Mouse (Mus musculus): ENCODE data around the gene Tob1. TPM values are rescaled to one million over a fixed set of nuclear protein-coding genes. Genes with fewer than 3 reads are reported as not detected.
A peak's percentile ranks its signal among the peaks of the same experiment; 100 is the strongest.

The Tob1 gene
- total RNA-seq (2014; rRNA removed) = 15.6 and 20.4 TPM in 2 replicates
- 25.5 and 27.9 TPM in 2 replicates for polyA plus RNA-seq (2015; fragmentation: Nextera tagmentation; extraction: Ambion mirVana)

DNA sequence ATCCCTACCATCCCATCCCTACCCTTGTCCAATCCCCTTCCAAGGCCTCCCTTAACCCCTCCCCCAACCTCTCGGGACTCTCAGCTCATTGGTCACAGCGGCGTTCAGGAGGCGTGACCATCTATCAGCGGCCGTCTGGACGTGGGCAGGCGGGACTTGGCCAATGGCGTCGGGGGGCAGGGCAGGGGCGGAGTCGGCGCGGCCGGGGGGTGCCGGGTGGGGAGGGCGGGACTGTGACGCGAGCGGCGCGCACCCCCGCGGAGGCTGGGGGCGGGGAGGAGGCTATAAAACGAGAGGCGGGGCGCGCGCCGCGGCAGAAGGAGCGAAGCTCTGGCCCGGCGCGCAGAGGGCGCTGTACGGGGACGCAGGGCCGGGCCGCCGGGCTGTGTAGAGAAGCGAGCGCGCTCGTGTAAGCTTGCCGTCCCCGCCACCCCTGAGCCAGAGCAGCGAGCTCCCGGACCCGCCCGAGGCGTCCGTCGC lies at the start of gene Tob1:
TSS of gene Tob1 (plus strand) at position 331 of the 480 bp plus-strand sequence.
- peak within 1 kb of the TSS; percentile 99 for H3K9ac ChIP-seq (replicated peaks; ENCODE audit: low read length, poor library complexity, severe bottlenecking)
- H3K27me3 ChIP-seq (ENCODE audit: insufficient read depth, low read length) = no peaks in the 10 kb centered on the region
- peaks cover 12% of the 10 kb centered on the region; the same call in 1 of the 2 replicates for H3K36me3 ChIP-seq (ENCODE audit: insufficient read depth, low read length)
- peaks cover 4% of the 10 kb centered on the region; the same call in 1 of the 2 replicates for H3K4me1 ChIP-seq (ENCODE audit: insufficient read depth, low read length)
- 0% methylated on average over 26 of the region's 55 CpGs for WGBS
- ATAC-seq (ENCODE audit: low FRiP score) = peak; percentile 98
- H3K9me3 ChIP-seq (ENCODE audit: low read length) = no peaks in the 10 kb centered on the region
- H3K4me2 ChIP-seq (ENCODE audit: low read depth, low read length, poor library complexity, severe bottlenecking) = peak within 1 kb of the TSS; percentile 79
- H3K27ac ChIP-seq (ENCODE audit: low read depth, low read length) = peak within 1 kb of the TSS; percentile 98
- H3K4me3 ChIP-seq (ENCODE audit: low read depth, low read length) = peak within 1 kb of the TSS; percentile 99
- DNase-seq (ENCODE audit: low spot score) = peak; percentile 100
- peak; percentile 53 for TF ChIP-seq CTCF (IDR thresholded peaks at IDR 0.05)

DNA sequence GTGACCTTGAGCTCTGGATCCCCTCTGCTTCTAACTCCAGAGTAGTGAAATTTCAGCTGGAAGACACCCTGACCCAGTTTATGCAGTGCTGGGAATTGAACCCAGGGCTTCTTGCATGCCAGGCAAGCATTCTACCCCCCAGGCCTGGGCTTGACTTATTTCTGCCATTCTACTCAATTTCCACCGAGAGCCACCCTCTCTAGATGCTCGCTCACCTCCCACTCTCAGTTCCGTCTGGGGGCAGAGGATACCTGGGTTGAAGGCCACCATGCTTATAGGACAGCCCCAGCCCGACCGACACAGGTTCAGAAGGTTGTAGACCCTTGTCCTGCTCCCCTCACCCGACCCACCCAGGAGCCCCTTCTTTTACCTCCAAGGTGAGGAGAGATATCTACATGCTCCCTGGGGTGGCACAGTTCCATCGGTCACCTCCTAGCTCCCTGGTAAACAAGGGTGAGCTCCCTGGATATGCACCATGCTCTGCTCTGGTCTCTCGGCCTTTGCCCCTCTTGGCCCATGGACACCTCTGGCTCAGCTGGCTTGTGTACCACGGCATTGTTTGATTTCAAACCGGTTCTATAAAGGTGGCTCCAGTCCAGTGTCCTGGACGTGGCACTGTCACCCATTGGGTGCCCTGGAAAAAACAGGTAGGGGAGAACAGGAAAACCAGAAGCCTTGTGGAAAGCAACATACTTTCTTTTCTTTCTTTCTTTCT lies 49.2 kb upstream of the Tob1 start:
- Histone ChIP-seq H3K9me3 (ENCODE audit: low read length) (no peaks in the 10 kb centered on the region), H3K36me3 (ENCODE audit: insufficient read depth, low read length) (no peaks in the 10 kb centered on the region), H3K4me1 (ENCODE audit: insufficient read depth, low read length) (peaks cover 26% of the 10 kb centered on the region), H3K9ac (replicated peaks; ENCODE audit: low read length, poor library complexity, severe bottlenecking) (no peak overlapping the region), H3K27ac (ENCODE audit: low read depth, low read length) (peak overlapping the region; percentile 99), H3K4me2 (ENCODE audit: low read depth, low read length, poor library complexity, severe bottlenecking) (no peak overlapping the region), H3K4me3 (ENCODE audit: low read depth, low read length) (no peak overlapping the region), H3K27me3 (ENCODE audit: insufficient read depth, low read length) (no peaks in the 10 kb centered on the region)
- ATAC-seq (ENCODE audit: low FRiP score) (no peak), DNase-seq (ENCODE audit: low spot score) (no peak)
- WGBS = 89% methylated on average over 11 of the region's 11 CpGs
- TF ChIP-seq CTCF (IDR thresholded peaks at IDR 0.05) = no peak

- Histone ChIP-seq H3K9me3 (ENCODE audit: low read length) (no peaks in the 10 kb centered on the region), H3K27me3 (ENCODE audit: insufficient read depth, low read length) (no peaks in the 10 kb centered on the region), H3K36me3 (ENCODE audit: insufficient read depth, low read length) (no peaks in the 10 kb centered on the region), H3K9ac (replicated peaks; ENCODE audit: low read length, poor library complexity, severe bottlenecking) (no peak overlapping the region), H3K27ac (ENCODE audit: low read depth, low read length) (no peak overlapping the region), H3K4me1 (ENCODE audit: insufficient read depth, low read length) (peaks cover 26% of the 10 kb centered on the region), H3K4me2 (ENCODE audit: low read depth, low read length, poor library complexity, severe bottlenecking) (no peak overlapping the region), H3K4me3 (ENCODE audit: low read depth, low read length) (no peak overlapping the region)
- ATAC-seq (ENCODE audit: low FRiP score) (no peak), DNase-seq (ENCODE audit: low spot score) (no peak)
- TF ChIP-seq CTCF (IDR thresholded peaks at IDR 0.05) = no peak
- WGBS = 66% methylated on average over 9 of the region's 9 CpGs
Observed at GRCm38 (mm10) chr11:94163005-94163767, 48.1 kb upstream of the Tob1 start.

- no peaks in the 10 kb centered on the region for H3K27me3 ChIP-seq (ENCODE audit: insufficient read depth, low read length)
- H3K27ac ChIP-seq (ENCODE audit: low read depth, low read length) = no peak overlapping the region
- H3K4me3 ChIP-seq (ENCODE audit: low read depth, low read length) = no peak overlapping the region
- no peak overlapping the region for H3K4me2 ChIP-seq (ENCODE audit: low read depth, low read length, poor library complexity, severe bottlenecking)
- no peak for ATAC-seq (ENCODE audit: low FRiP score)
- 83% methylated on average over 4 of the region's 4 CpGs for WGBS
- no peaks in the 10 kb centered on the region for H3K36me3 ChIP-seq (ENCODE audit: insufficient read depth, low read length)
- H3K4me1 ChIP-seq (ENCODE audit: insufficient read depth, low read length) = peaks cover 11% of the 10 kb centered on the region
- TF ChIP-seq CTCF (IDR thresholded peaks at IDR 0.05) = no peak
- DNase-seq (ENCODE audit: low spot score) = no peak
- H3K9me3 ChIP-seq (ENCODE audit: low read length) = no peaks in the 10 kb centered on the region
- H3K9ac ChIP-seq (replicated peaks; ENCODE audit: low read length, poor library complexity, severe bottlenecking) = no peak overlapping the region
Observed at GRCm38 (mm10) chr11:94165745-94166144, 45.5 kb upstream of the Tob1 start.

DNA sequence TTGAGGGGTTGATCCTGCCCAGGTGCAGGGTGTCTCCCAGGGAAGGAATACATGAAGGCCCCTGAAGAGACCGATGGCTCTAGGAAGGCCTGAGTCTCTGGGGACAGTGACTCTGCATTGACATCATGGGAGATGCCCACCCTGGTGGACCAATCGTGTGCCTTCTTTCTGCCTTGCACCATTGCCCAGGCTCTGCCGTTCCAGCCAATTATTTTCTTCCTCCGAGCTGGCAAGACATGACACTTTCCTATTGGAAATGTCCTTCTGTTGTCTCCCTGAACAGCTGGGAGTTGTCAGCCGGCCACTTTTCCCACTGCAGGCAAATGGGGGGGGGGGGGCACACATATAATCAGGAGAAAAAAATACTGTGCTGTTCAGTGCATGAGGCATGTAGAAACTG lies 43.0 kb upstream of the Tob1 start:
- DNase-seq (ENCODE audit: low spot score) (peak; percentile 54), ATAC-seq (ENCODE audit: low FRiP score) (no peak)
- 50% methylated on average over 5 of the region's 5 CpGs for WGBS
- Histone ChIP-seq H3K36me3 (ENCODE audit: insufficient read depth, low read length) (no peaks in the 10 kb centered on the region), H3K27ac (ENCODE audit: low read depth, low read length) (no peak overlapping the region), H3K4me2 (ENCODE audit: low read depth, low read length, poor library complexity, severe bottlenecking) (no peak overlapping the region), H3K4me3 (ENCODE audit: low read depth, low read length) (no peak overlapping the region), H3K9ac (replicated peaks; ENCODE audit: low read length, poor library complexity, severe bottlenecking) (no peak overlapping the region), H3K4me1 (ENCODE audit: insufficient read depth, low read length) (no peaks in the 10 kb centered on the region), H3K27me3 (ENCODE audit: insufficient read depth, low read length) (no peaks in the 10 kb centered on the region), H3K9me3 (ENCODE audit: low read length) (no peaks in the 10 kb centered on the region)
- no peak for TF ChIP-seq CTCF (IDR thresholded peaks at IDR 0.05)

GRCm38 (mm10) chr11:94169596-94169995 lies 41.7 kb upstream of the Tob1 start:
- H3K9me3 ChIP-seq (ENCODE audit: low read length) = no peaks in the 10 kb centered on the region
- no peak for ATAC-seq (ENCODE audit: low FRiP score)
- H3K27ac ChIP-seq (ENCODE audit: low read depth, low read length) = no peak overlapping the region
- no peaks in the 10 kb centered on the region for H3K36me3 ChIP-seq (ENCODE audit: insufficient read depth, low read length)
- H3K4me2 ChIP-seq (ENCODE audit: low read depth, low read length, poor library complexity, severe bottlenecking) = no peak overlapping the region
- TF ChIP-seq CTCF (IDR thresholded peaks at IDR 0.05) = no peak
- no peak overlapping the region for H3K9ac ChIP-seq (replicated peaks; ENCODE audit: low read length, poor library complexity, severe bottlenecking)
- H3K4me3 ChIP-seq (ENCODE audit: low read depth, low read length) = no peak overlapping the region
- DNase-seq (ENCODE audit: low spot score) = no peak
- WGBS = 83% methylated on average over 5 of the region's 5 CpGs
- no peaks in the 10 kb centered on the region for H3K4me1 ChIP-seq (ENCODE audit: insufficient read depth, low read length)
- H3K27me3 ChIP-seq (ENCODE audit: insufficient read depth, low read length) = no peaks in the 10 kb centered on the region

Data from midbrain, postnatal 0 days (tissue).